Mouse (Mus musculus) myocyte (in vitro differentiated cells): Measurements from ENCODE around the gene Galnt18. TPM values are rescaled to one million over a fixed set of nuclear protein-coding genes. Genes with fewer than 3 reads are reported as not detected.

Experiments used
- H3K27me3 ChIP-seq: one replicate; pipeline ENCODE4 v1.6.1; 2011; ENCODE audit not compliant: control insufficient read depth, insufficient read depth, insufficient read length
- H3K36me3 ChIP-seq: one replicate; pipeline ENCODE4 v1.6.1; 2011; ENCODE audit not compliant: control insufficient read depth, insufficient read depth
- H3K4me2 ChIP-seq: one replicate; pipeline ENCODE4 v1.6.1; 2011; ENCODE audit warnings: low read depth, control low read depth
- H3K4me3 ChIP-seq: one replicate; pipeline ENCODE4 v1.5.1; 2011; ENCODE audit warnings: mild to moderate bottlenecking, control low read depth, moderate library complexity
- H3K79me2 ChIP-seq: one replicate; pipeline ENCODE4 v1.6.1; 2011; ENCODE audit not compliant: control insufficient read depth, insufficient read depth
- H3ac ChIP-seq: one replicate; pipeline ENCODE4 v1.6.1; 2011; ENCODE audit not compliant: control insufficient read depth, insufficient read length
- CEBPB ChIP-seq: IDR thresholded peaks from 2 replicates; pipeline ENCODE4 v1.6.1; 2011; ENCODE audit warnings: mild to moderate bottlenecking, moderate library complexity; ENCODE audit not compliant: poor library complexity, insufficient read depth, severe bottlenecking
- E2F4 ChIP-seq: IDR thresholded peaks from one replicate; pipeline ENCODE4 v1.6.1; 2011; ENCODE audit warnings: mild to moderate bottlenecking, control low read depth, moderate library complexity; ENCODE audit not compliant: insufficient read depth
- MAX ChIP-seq: IDR thresholded peaks from one replicate; pipeline ENCODE4 v1.6.1; 2011; ENCODE audit warnings: low read depth, mild to moderate bottlenecking, control low read depth
- MYOD1 ChIP-seq, 3 experiments: IDR thresholded peaks; one replicate each; pipeline ENCODE4 v1.6.1; 2011; ENCODE audit warnings: control low read depth in 2 of 3, low read depth in 2 of 3, mild to moderate bottlenecking in 2 of 3, moderate library complexity in 1 of 3; ENCODE audit not compliant: insufficient read length in 2 of 3, control insufficient read depth in 1 of 3
- MYOG ChIP-seq, 3 experiments: IDR thresholded peaks; one replicate each; pipeline ENCODE4 v1.6.1; 2011; ENCODE audit warnings: control low read depth in 2 of 3, low read depth in 2 of 3, mild to moderate bottlenecking in 2 of 3; ENCODE audit not compliant: insufficient read length in 2 of 3, control insufficient read depth in 1 of 3, insufficient read depth in 1 of 3
- POLR2A ChIP-seq: IDR thresholded peaks from one replicate; pipeline ENCODE4 v1.6.1; 2011; ENCODE audit warnings: low read depth, mild to moderate bottlenecking, control low read depth, moderate library complexity; ENCODE audit not compliant: insufficient read length
- POLR2AphosphoS2 ChIP-seq: IDR thresholded peaks from one replicate; pipeline ENCODE4 v1.6.1; 2011; ENCODE audit warnings: low read depth, control low read depth; ENCODE audit not compliant: insufficient read length
- REST ChIP-seq: IDR thresholded peaks from one replicate; pipeline ENCODE4 v1.6.1; 2011; ENCODE audit warnings: mild to moderate bottlenecking, control low read depth, moderate library complexity; ENCODE audit not compliant: insufficient read depth, insufficient read length
- SRF ChIP-seq: IDR thresholded peaks from one replicate; pipeline ENCODE4 v1.6.1; 2011; ENCODE audit warnings: low read depth; ENCODE audit not compliant: control insufficient read depth, insufficient read length
- TCF12 ChIP-seq: IDR thresholded peaks from one replicate; pipeline ENCODE4 v1.6.1; 2011; ENCODE audit warnings: mild to moderate bottlenecking, control low read depth; ENCODE audit not compliant: poor library complexity, insufficient read depth, severe bottlenecking
- TCF3 ChIP-seq: IDR thresholded peaks from one replicate; pipeline ENCODE4 v1.6.1; 2011; ENCODE audit warnings: low read depth, control low read depth; ENCODE audit not compliant: insufficient read length
- USF1 ChIP-seq: IDR thresholded peaks from one replicate; pipeline ENCODE4 v1.6.1; 2011; ENCODE audit warnings: low read depth, mild to moderate bottlenecking, control low read depth, moderate library complexity
- polyA plus RNA-seq: library from polyadenylated mRNA; unstranded; fragments of >200 nt; fragmentation: generic; extraction: Trizol; gene quantifications from one replicate; pipeline ENCODE4 v1.2.1, GENCODE M21; 2012; ENCODE audit warnings: missing spikeins

Gene Galnt18
- polyA plus RNA-seq, 1 experiment, result 16.4 TPM

DNA sequence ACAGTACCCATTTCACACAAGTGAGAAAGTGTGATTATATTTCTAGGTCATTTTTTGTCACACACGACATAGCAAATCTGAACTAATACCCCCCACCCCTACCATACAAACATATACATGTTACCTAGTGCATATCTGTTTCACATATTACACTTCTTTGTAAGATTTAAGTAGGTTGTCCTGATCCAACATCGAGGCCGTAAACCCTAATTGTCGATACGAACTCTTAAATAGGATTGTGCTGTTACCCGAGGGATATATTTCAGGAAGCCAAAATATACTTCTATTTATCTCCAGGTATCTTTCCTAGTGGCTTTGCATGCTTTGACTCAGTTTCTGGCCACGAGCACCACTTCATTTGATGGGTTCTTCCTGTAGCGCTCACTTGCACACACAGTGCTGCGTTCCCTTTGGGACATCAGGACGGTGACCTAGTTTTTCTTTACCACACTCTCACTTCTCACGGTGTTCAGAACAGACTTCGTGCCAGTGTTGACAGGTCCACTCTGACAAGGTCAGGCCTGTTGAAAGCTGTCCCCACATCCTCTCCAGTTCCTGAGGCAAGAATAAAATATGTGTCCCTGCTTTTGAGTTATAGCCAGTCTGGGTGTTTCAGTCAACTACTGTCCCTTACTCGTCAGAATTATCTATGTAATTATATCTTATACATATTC lies 17.7 kb upstream of the Galnt18 start:
- H3K36me3 ChIP-seq, result no peaks in the 10 kb centered on the region
- H3K27me3 ChIP-seq, result no peaks in the 10 kb centered on the region
- H3K79me2 ChIP-seq, result no peaks in the 10 kb centered on the region
- H3ac ChIP-seq, result no peak overlapping the region
- TF ChIP-seq MYOD1 (IDR thresholded peaks at IDR 0.05; ENCODE audit: control insufficient read depth in 1 of 3, insufficient read length in 2 of 3, low read depth in 2 of 3), result no peak
- TF ChIP-seq MYOG (IDR thresholded peaks at IDR 0.05; ENCODE audit: control insufficient read depth in 1 of 3, insufficient read depth in 1 of 3, insufficient read length in 2 of 3, low read depth in 2 of 3), result no peak
- no peak for TF ChIP-seq CEBPB
- TF ChIP-seq POLR2AphosphoS2, result no peak
- TF ChIP-seq TCF12, result no peak
- TF ChIP-seq USF1, result no peak
- no peak overlapping the region for H3K4me3 ChIP-seq
- H3K4me2 ChIP-seq, result no peak overlapping the region

DNA sequence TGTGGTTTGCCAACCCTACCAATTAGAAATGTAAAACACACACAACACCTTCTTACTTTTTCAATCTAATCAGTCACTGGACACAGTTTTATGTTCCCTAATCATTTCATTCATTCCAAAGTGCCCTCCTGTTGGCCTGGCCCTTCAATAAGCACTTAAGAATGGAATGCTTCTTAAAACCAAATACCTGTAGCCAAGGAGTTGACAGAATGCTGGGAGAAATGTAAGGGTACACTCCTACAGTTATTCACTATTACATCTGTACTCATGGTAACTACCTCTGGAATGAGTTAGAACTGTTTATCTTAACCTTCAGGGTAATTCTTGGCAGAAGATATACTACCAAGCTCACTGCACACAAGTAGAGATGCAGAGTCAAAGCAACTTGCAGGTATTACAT lies 15.3 kb upstream of the Galnt18 start:
- Histone ChIP-seq H3K79me2 (no peaks in the 10 kb centered on the region), H3K27me3 (no peaks in the 10 kb centered on the region), H3K4me3 (no peak overlapping the region), H3K36me3 (no peaks in the 10 kb centered on the region), H3K4me2 (no peak overlapping the region), H3ac (no peak overlapping the region)
- no peak for TF ChIP-seq CEBPB
- TF ChIP-seq MAX, result no peak
- TF ChIP-seq TCF12, result no peak
- no peak for TF ChIP-seq POLR2A
- no peak for TF ChIP-seq POLR2AphosphoS2
- no peak for TF ChIP-seq SRF
- no peak for TF ChIP-seq REST
- TF ChIP-seq E2F4, result no peak
- TF ChIP-seq USF1, result no peak
- TF ChIP-seq MYOG (IDR thresholded peaks at IDR 0.05; ENCODE audit: control insufficient read depth in 1 of 3, insufficient read depth in 1 of 3, insufficient read length in 2 of 3, low read depth in 2 of 3), result no peak
- no peak for TF ChIP-seq MYOD1 (IDR thresholded peaks at IDR 0.05; ENCODE audit: control insufficient read depth in 1 of 3, insufficient read length in 2 of 3, low read depth in 2 of 3)
- TF ChIP-seq TCF3, result no peak

DNA sequence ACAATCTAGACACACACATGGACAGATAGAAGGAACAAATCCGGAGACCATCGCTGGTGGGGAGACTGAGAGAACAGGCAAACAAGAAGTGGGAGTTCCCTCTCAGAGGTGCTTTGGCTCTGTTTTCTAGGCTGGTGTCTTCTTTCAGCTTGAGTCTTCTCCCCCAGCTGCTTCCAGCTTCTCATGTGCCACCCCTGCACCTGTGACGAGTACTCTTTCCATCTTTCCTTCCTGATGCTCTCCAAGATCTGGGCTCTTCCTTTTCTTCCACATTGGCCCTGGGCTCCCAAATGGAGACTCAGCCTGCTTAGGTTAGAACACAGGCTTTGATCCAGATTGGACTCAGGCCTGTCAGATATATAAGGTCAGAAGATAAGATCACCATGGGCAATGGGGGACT lies 12.4 kb upstream of the Galnt18 start:
- no peaks in the 10 kb centered on the region for H3K36me3 ChIP-seq
- H3ac ChIP-seq, result no peak overlapping the region
- H3K4me2 ChIP-seq, result no peak overlapping the region
- no peaks in the 10 kb centered on the region for H3K27me3 ChIP-seq
- no peaks in the 10 kb centered on the region for H3K79me2 ChIP-seq
- TF ChIP-seq POLR2AphosphoS2 (no peak), MAX (no peak), POLR2A (no peak), USF1 (no peak), TCF12 (no peak), MYOG (IDR thresholded peaks at IDR 0.05; ENCODE audit: control insufficient read depth in 1 of 3, insufficient read depth in 1 of 3, insufficient read length in 2 of 3, low read depth in 2 of 3) (peak in 2 of 3 experiments; percentile 31 to 45), E2F4 (no peak), TCF3 (no peak), MYOD1 (IDR thresholded peaks at IDR 0.05; ENCODE audit: control insufficient read depth in 1 of 3, insufficient read length in 2 of 3, low read depth in 2 of 3) (peak in 2 of 3 experiments; percentile 65 to 82), REST (no peak), CEBPB (no peak)
- no peak overlapping the region for H3K4me3 ChIP-seq

DNA sequence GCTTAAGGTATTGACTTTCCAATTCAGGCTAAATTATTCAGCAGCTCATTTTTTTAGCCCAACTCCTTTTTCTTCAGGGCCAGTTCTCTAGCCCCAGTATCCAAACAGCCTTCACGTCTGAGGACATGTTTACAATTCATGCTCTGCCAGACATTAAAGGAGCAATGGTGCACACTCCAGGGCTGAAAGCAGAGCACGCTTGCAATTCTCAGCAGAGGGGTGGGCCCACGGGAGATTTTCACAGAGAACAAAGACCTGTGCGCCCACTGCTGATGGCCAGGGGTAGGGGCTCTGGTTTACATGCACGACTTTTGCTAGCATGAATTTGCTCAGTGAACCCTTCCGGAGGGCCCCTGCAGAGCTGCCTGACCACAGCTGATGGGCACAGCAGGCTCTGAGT lies 11.6 kb upstream of the Galnt18 start:
- Histone ChIP-seq H3K4me3 (no peak overlapping the region), H3K4me2 (no peak overlapping the region), H3K79me2 (no peaks in the 10 kb centered on the region), H3K27me3 (no peaks in the 10 kb centered on the region), H3K36me3 (no peaks in the 10 kb centered on the region), H3ac (no peak overlapping the region)
- TF ChIP-seq SRF (no peak), MYOD1 (IDR thresholded peaks at IDR 0.05; ENCODE audit: control insufficient read depth in 1 of 3, insufficient read length in 2 of 3, low read depth in 2 of 3) (no peak), REST (no peak), TCF12 (no peak), USF1 (no peak), POLR2AphosphoS2 (no peak), MAX (no peak), POLR2A (no peak), TCF3 (no peak), E2F4 (no peak), CEBPB (no peak), MYOG (IDR thresholded peaks at IDR 0.05; ENCODE audit: control insufficient read depth in 1 of 3, insufficient read depth in 1 of 3, insufficient read length in 2 of 3, low read depth in 2 of 3) (no peak)

DNA sequence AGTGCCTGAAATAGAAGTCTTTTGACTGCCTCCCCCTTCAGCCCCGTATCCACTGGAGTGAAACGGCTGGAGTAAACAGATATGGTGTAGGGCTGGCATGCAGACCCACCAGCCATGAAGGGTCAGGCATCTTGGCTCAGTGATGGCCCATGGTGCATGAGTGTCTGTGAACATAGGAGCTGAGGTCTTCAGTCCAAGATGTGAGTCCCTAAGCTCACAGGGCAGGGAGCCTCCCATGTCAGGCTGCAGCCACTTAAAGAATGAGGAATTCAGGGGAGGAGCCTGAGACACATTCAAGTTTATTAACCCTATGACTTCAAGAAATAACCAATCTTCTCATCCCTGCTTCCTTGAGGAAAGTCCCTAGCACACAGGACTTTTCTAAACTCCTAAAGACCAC lies 8.1 kb upstream of the Galnt18 start:
- no peaks in the 10 kb centered on the region for H3K27me3 ChIP-seq
- H3ac ChIP-seq, result no peak overlapping the region
- H3K4me2 ChIP-seq, result no peak overlapping the region
- H3K79me2 ChIP-seq, result no peaks in the 10 kb centered on the region
- TF ChIP-seq E2F4, result no peak
- TF ChIP-seq MYOD1 (IDR thresholded peaks at IDR 0.05; ENCODE audit: control insufficient read depth in 1 of 3, insufficient read length in 2 of 3, low read depth in 2 of 3), result no peak
- no peak for TF ChIP-seq REST
- no peak for TF ChIP-seq TCF12
- no peak for TF ChIP-seq MYOG (IDR thresholded peaks at IDR 0.05; ENCODE audit: control insufficient read depth in 1 of 3, insufficient read depth in 1 of 3, insufficient read length in 2 of 3, low read depth in 2 of 3)
- no peak for TF ChIP-seq POLR2A
- TF ChIP-seq MAX, result no peak
- no peak for TF ChIP-seq POLR2AphosphoS2
- no peak for TF ChIP-seq SRF
- TF ChIP-seq TCF3, result no peak
- TF ChIP-seq CEBPB, result no peak
- TF ChIP-seq USF1, result no peak
- no peak overlapping the region for H3K4me3 ChIP-seq
- no peaks in the 10 kb centered on the region for H3K36me3 ChIP-seq
